Mouse (Mus musculus) naive thymus-derived CD4-positive, alpha-beta T cell, adult 5 months (primary cell): ENCODE results near the gene Igf2bp1. TPM values are rescaled to one million over a fixed set of nuclear protein-coding genes. Genes with fewer than 3 reads are reported as not detected.

ENCODE experiments used
- polyA plus RNA-seq: library from polyadenylated mRNA; unstranded; fragments of 100-300 nt; shearing (Covaris generic); gene quantifications from one replicate; pipeline ENCODE4 v1.2.1, GENCODE M21; 2017

The Igf2bp1 gene
- polyA plus RNA-seq, result 0.06 TPM

GRCm38 (mm10) chr11:96005403-96006271 is at the start of gene Igf2bp1:
Gene Igf2bp1 (minus strand): TSS chr11:96005940.

DNA sequence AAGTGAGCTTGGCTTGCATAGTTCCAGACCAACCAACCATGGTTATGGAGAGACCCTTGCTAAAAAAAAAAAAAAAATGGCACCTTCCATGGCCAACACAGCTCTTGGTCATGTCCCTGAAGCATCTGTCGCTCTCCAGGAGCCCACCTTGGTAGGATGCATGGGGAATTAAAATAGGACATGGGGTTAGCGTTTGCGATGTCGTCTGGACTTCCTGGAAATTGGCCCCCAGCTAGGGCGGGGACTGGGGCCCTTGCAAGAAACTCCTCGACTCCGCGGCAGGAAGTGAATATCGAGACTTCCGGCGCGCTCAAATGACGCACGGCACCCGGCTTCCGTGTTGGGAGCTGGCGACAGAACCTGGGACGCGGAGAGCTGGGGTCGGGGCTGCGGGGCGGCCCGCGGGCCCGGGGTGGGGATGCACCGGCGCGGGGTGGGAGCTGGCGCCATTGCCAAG is 28.9 kb upstream of the Igf2bp1 start, which contains the start of gene Snf8:
Snf8 (plus strand) TSS at position 290 of the 457 bp plus-strand sequence.

DNA sequence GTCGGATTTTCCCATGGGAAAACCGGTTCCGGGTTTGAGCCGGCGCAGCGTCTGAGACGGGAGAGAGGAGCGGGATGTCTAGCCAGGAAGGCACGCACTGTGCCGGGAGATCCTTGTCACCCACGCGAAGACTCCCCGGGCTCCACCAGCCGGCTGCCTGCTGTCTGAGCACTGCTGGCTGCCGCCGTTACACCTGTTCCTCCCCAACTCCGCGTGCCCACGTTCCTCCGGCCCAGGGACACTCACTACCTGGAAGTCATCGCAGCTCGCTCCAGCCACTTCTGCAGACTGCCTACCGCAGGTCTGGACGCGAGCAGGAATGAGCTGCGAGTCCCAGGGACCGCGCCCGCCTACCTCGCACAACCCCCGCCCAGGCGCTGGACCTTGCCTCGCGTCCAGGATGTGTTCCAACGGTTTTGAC is 91.2 kb downstream of the Igf2bp1 start, which contains the start of gene B4galnt2:
B4galnt2 (minus strand) TSS at position 321 of the 421 bp plus-strand sequence.

Other genes with a start within 250 kb of the Igf2bp1 start
- gene Phospho1, start 181.4 kb downstream of the Igf2bp1 start, polyA plus RNA-seq, result not detected
- gene Gngt2, start 168.7 kb downstream of the Igf2bp1 start, polyA plus RNA-seq, result 16.1 TPM
- 29.5 TPM for gene Abi3, start 163.5 kb downstream of the Igf2bp1 start, polyA plus RNA-seq
- not detected for gene B4galnt2, start 91.0 kb downstream of the Igf2bp1 start, polyA plus RNA-seq
- not detected for gene Gip, start 18.6 kb upstream of the Igf2bp1 start, polyA plus RNA-seq
- 54.2 TPM for gene Snf8, start 28.9 kb upstream of the Igf2bp1 start, polyA plus RNA-seq
- gene Ube2z, start 59.4 kb upstream of the Igf2bp1 start, polyA plus RNA-seq, result 46.6 TPM
- 247 TPM for gene Atp5g1, start 69.7 kb upstream of the Igf2bp1 start, polyA plus RNA-seq
- gene Calcoco2, start 106.0 kb upstream of the Igf2bp1 start, polyA plus RNA-seq, result not detected
- gene Ttll6, start 127.8 kb upstream of the Igf2bp1 start, polyA plus RNA-seq, result not detected
- gene Hoxb13, start 188.4 kb upstream of the Igf2bp1 start, polyA plus RNA-seq, result not detected